Mouse (Mus musculus) cerebellum, adult 11-12 months (tissue): ENCODE data around the gene Prkacb.
A peak's percentile ranks its signal among the peaks of the same experiment; 100 is the strongest.
"Not testable (repeated sequence)": the region's sequence is repeated elsewhere in the genome, so short reads cannot be mapped to it uniquely, and the experiment has no call there.

Source experiments
- DNase-seq: peaks from one replicate; pipeline ENCODE4 v3.0.0; 2022

The Prkacb gene

GRCm38 (mm10) chr3:146778451-146778850 is 34.3 kb downstream of the Prkacb start:
- DNase-seq: no peak

- no peak for DNase-seq
Observed at GRCm38 (mm10) chr3:146776711-146777110, 36.1 kb downstream of the Prkacb start.

- DNase-seq: peak; percentile 44
Observed at GRCm38 (mm10) chr3:146770853-146771252, 41.9 kb downstream of the Prkacb start.

- DNase-seq: peak; percentile 54
Observed at GRCm38 (mm10) chr3:146769940-146770659, 42.7 kb downstream of the Prkacb start.

GRCm38 (mm10) chr3:146769569-146769939 is 43.2 kb downstream of the Prkacb start:
- no peak for DNase-seq

GRCm38 (mm10) chr3:146768921-146769320 is 43.9 kb downstream of the Prkacb start:
- DNase-seq: peak; percentile 75

- no peak for DNase-seq
Observed at GRCm38 (mm10) chr3:146768360-146768759, 44.4 kb downstream of the Prkacb start.

GRCm38 (mm10) chr3:146766701-146767181 is 46.0 kb downstream of the Prkacb start:
- no peak for DNase-seq

GRCm38 (mm10) chr3:146766071-146766605 is 46.7 kb downstream of the Prkacb start:
- no peak for DNase-seq

- no peak for DNase-seq
Observed at GRCm38 (mm10) chr3:146764871-146765529, 47.8 kb downstream of the Prkacb start.

GRCm38 (mm10) chr3:146763054-146763453 is 49.7 kb downstream of the Prkacb start:
- not testable (repeated sequence) for DNase-seq

- no peak for DNase-seq
Observed at GRCm38 (mm10) chr3:146761276-146761675, 51.5 kb downstream of the Prkacb start.

- no peak for DNase-seq
Observed at GRCm38 (mm10) chr3:146757970-146758960, 54.5 kb downstream of the Prkacb start.

- DNase-seq: no peak
Observed at GRCm38 (mm10) chr3:146754270-146754669, 58.5 kb downstream of the Prkacb start.

GRCm38 (mm10) chr3:146741564-146742202 is 71.1 kb downstream of the Prkacb start:
- DNase-seq: no peak

- no peak for DNase-seq
Observed at GRCm38 (mm10) chr3:146741158-146741557, 71.6 kb downstream of the Prkacb start.

GRCm38 (mm10) chr3:146736186-146736585 is 76.6 kb downstream of the Prkacb start:
- not testable (repeated sequence) for DNase-seq

- no peak for DNase-seq
Observed at GRCm38 (mm10) chr3:146735657-146736056, 77.1 kb downstream of the Prkacb start.

GRCm38 (mm10) chr3:146734907-146735629 is 77.7 kb downstream of the Prkacb start:
- no peak for DNase-seq

GRCm38 (mm10) chr3:146731499-146731898 is 81.3 kb downstream of the Prkacb start:
- no peak for DNase-seq

- DNase-seq: no peak
Observed at GRCm38 (mm10) chr3:146723037-146723436, 89.8 kb downstream of the Prkacb start.

- DNase-seq: no peak
Observed at GRCm38 (mm10) chr3:146719696-146720095, 93.1 kb downstream of the Prkacb start.
